Mouse (Mus musculus) midbrain, embryonic 10.5 days (tissue): ENCODE results near the gene Pax9. TPM values are rescaled to one million over a fixed set of nuclear protein-coding genes. Genes with fewer than 3 reads are reported as not detected.

Source experiments
- DNase-seq: peaks from one replicate; pipeline ENCODE4 v3.0.0-alpha.2; 2017; ENCODE audit warnings: low spot score
- H3K27ac ChIP-seq: fragments of 300-500 bp; sonication (generic); replicated peaks from 2 replicates; pipeline ENCODE4 v1.5.1; 2016; ENCODE audit warnings: mild to moderate bottlenecking
- H3K27me3 ChIP-seq: fragments of 300-500 bp; sonication (generic); 2 replicates; pipeline ENCODE4 v1.6.1; 2016; ENCODE audit warnings: low read depth, mild to moderate bottlenecking; ENCODE audit not compliant: poor library complexity, severe bottlenecking
- H3K36me3 ChIP-seq: fragments of 300-500 bp; sonication (generic); 2 replicates; pipeline ENCODE4 v1.6.1; 2016; ENCODE audit warnings: mild to moderate bottlenecking, moderate library complexity
- H3K4me1 ChIP-seq: fragments of 300-500 bp; sonication (generic); 2 replicates; pipeline ENCODE4 v1.6.1; 2016
- H3K4me3 ChIP-seq: fragments of 300-500 bp; sonication (generic); 2 replicates; pipeline ENCODE4 v1.5.1; 2016; ENCODE audit warnings: mild to moderate bottlenecking, moderate library complexity
- H3K9me3 ChIP-seq: fragments of 300-500 bp; sonication (generic); replicated peaks from 2 replicates; pipeline ENCODE4 v1.6.1; 2016; ENCODE audit warnings: mild to moderate bottlenecking
- WGBS: fragments of 180-500 bp; shearing (Covaris S2); methylation state at CpG from one replicate; pipeline ENCODE4 v1.1.7; 2016; 5-methylcytosine and 5-hydroxymethylcytosine counted together
- polyA plus RNA-seq: library from polyadenylated mRNA; unstranded; fragments of >200 nt; fragmentation: Nextera tagmentation; extraction: Ambion mirVana; gene quantifications from 2 replicates; pipeline ENCODE4 v1.2.1, GENCODE M21; 2016

Gene Pax9
- 0.56 and 0.63 TPM in 2 replicates for polyA plus RNA-seq

GRCm38 (mm10) chr12:56691427-56692079 is at the start of gene Pax9:
Gene Pax9 (plus strand): TSS chr12:56691767.
- H3K9me3 ChIP-seq: no peaks in the 10 kb centered on the region
- H3K36me3 ChIP-seq: no peaks in the 10 kb centered on the region
- DNase-seq: peak; percentile 61
- WGBS: under 1% methylated on average over 40 of the region's 40 CpGs
- peaks cover 100% of the 10 kb centered on the region for H3K27me3 ChIP-seq
- peaks cover 51% of the 10 kb centered on the region for H3K4me1 ChIP-seq
- peak within 1 kb of the TSS; percentile 32 for H3K4me3 ChIP-seq
- no peak within 1 kb of the TSS for H3K27ac ChIP-seq

DNA sequence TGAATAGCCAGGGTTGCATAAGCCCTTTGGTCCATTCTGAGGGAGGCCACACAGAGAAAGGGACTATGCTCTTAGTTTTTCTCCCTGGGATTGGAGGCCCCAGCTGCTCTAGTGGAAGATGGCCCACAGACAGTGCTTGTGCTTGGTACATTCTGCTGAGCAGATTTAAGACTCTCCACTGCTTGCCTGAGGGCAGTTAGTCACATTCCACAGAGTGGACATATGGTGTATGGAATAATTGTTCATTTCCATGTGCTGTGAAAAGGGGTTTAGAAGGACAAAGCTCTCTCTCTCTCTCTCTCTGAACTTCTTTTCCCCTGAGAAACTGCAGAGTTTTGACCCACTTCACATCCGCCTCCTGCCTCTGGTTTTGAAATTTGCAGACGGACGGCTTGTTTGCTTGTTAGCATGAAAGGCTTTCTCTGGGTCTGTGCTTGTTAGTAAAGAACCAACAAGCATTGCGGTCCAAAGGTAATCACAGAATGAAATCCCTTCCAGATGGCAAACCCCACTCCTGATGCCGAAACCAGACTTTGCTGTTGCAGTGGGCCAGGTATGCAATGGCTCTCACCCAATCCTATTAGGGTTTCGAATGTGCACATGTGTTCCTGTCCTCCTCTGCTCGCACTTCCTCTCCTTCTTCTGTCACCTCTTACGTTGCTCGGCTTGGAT is 22.0 kb upstream of the Pax9 start:
- no peak for DNase-seq

DNA sequence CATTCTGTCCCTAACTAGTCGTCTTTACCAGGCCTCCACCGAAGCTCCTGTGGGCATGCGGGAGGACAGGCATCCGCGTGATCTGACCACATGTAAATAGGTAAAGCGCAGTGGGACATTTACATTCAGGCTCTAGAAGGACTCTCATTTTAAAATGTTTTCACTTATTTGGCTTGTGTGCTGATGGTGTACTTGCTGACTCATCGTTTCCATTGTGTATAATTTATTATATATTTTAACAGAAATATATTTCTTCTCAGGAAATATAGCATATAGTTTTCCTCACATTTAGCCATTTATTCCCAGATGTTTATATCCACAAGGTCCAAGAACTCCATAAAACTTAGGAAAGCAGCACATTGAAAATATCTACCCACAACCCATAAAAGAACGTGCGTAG is 20.8 kb upstream of the Pax9 start:
- H3K27ac ChIP-seq: no peak overlapping the region
- WGBS: 95% methylated on average over 9 of the region's 9 CpGs
- H3K36me3 ChIP-seq: no peaks in the 10 kb centered on the region
- peaks cover 11% of the 10 kb centered on the region for H3K4me1 ChIP-seq
- H3K9me3 ChIP-seq: no peaks in the 10 kb centered on the region
- H3K4me3 ChIP-seq: no peak overlapping the region
- H3K27me3 ChIP-seq: 0 out of 2 replicates have a peak, but pooled peaks cover 5% of the 10 kb centered on the region
- no peak for DNase-seq

More for the DNA sequence above, 22.0 kb upstream of the Pax9 start:
- Histone ChIP-seq H3K4me1 (peaks cover 11% of the 10 kb centered on the region), H3K27ac (no peak overlapping the region), H3K9me3 (no peaks in the 10 kb centered on the region), H3K27me3 (no peaks in the 10 kb centered on the region), H3K4me3 (no peak overlapping the region), H3K36me3 (no peaks in the 10 kb centered on the region)
- 84% methylated on average over 9 of the region's 9 CpGs for WGBS

- Histone ChIP-seq H3K4me1 (peaks cover 6% of the 10 kb centered on the region), H3K27ac (no peak overlapping the region), H3K9me3 (no peaks in the 10 kb centered on the region), H3K4me3 (no peak overlapping the region), H3K27me3 (peaks cover 41% of the 10 kb centered on the region), H3K36me3 (no peaks in the 10 kb centered on the region)
- no peak for DNase-seq
- 32% methylated on average over 3 of the region's 3 CpGs for WGBS
Measured at GRCm38 (mm10) chr12:56674726-56675125, 16.8 kb upstream of the Pax9 start.

GRCm38 (mm10) chr12:56677620-56678019 is 13.9 kb upstream of the Pax9 start:
- DNase-seq: no peak
- Histone ChIP-seq H3K4me1 (peaks cover 11% of the 10 kb centered on the region), H3K27ac (no peak overlapping the region), H3K4me3 (no peak overlapping the region), H3K9me3 (no peaks in the 10 kb centered on the region), H3K36me3 (no peaks in the 10 kb centered on the region), H3K27me3 (peaks cover 70% of the 10 kb centered on the region)
- 78% methylated on average over 7 of the region's 7 CpGs for WGBS

DNA sequence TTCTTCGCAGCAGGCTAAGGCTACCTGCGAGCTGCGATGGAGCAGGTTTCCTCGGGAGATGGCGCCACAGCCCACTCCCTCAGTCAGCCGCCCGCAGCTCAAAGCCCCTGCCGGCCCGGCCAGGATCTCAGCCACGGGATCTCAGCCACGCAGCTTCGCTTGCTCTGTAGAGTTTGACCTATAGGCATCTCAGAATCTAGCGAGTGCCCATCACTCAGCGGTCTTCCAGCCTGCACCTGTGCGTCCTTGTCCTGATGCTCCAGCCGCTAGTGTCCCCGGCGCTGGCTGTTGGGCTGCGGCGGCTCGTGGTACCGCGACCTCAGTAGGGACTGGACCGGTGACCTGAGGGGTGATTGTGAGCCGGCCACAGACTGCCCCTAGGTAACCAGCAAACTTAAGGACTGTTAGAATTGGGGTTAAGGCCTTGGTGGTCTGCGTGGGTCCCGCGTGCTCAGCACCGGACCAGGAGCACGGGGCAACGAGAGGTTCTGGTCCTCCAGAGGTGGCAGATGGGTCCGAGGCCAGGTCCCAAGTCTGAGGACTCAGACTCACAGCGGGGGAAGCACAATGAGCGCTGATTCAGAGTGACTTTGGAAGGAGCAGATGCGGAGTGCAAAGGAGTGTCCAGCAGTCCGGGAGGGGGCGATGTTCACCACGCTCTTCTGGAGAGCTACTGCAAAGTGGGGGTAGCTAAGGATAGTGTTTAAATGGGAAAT is 10.3 kb upstream of the Pax9 start:
- Histone ChIP-seq H3K4me1 (peaks cover 11% of the 10 kb centered on the region), H3K36me3 (no peaks in the 10 kb centered on the region), H3K27ac (peak overlapping the region; percentile 14; the same call in 1 of the 2 replicates), H3K4me3 (peak overlapping the region; percentile 53), H3K27me3 (peaks cover 97% of the 10 kb centered on the region), H3K9me3 (no peaks in the 10 kb centered on the region)
- DNase-seq: peak; percentile 70
- WGBS: under 1% methylated on average over 38 of the region's 38 CpGs

DNA sequence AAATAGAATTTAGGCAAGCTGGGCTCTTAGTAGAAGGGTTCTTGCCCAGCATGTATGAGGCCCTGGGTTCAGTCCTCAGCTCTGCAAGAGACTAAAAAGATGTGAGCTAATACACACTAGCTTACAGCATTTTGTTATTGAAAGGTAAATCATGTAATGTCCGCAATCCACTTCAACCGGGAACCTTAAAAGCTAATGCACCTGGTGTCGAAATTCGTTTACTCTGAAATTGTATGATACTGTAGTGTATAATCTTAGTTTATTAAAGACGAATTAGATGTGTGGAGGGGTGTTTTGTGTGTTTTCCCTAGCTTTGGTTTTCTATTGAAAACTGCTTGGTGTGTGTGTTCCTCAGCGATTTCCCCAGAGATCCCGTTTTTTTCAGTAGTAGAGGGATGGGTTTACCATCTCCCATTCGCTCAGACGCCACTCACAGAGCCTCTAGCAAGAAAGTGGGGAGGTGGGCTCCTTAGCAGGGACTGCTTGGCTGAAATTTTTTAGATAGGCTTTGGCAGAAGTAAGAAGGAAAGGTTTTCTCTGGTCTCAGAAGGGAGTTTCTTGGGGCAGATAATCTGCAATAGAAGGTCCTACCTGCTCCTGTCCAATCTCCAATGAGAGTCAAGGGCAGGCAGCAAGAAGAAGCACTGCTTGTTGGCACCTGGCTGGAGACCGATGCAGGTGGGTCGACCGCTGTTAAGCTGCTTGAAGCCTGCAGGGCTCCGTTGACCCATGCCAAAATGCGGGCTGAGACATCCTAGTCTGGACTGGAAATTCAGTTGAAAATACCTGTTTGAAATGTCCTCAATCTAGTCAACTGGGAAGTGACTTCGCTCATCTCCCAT is 3.7 kb upstream of the Pax9 start:
- Histone ChIP-seq H3K27ac (no peak overlapping the region), H3K27me3 (peaks cover 100% of the 10 kb centered on the region), H3K4me3 (no peak overlapping the region), H3K4me1 (peaks cover 31% of the 10 kb centered on the region), H3K9me3 (no peaks in the 10 kb centered on the region), H3K36me3 (no peaks in the 10 kb centered on the region)
- peak; percentile 38 for DNase-seq
- 3% methylated on average over 15 of the region's 15 CpGs for WGBS

- H3K27ac ChIP-seq: no peak overlapping the region
- H3K36me3 ChIP-seq: no peaks in the 10 kb centered on the region
- 3% methylated on average over 10 of the region's 10 CpGs for WGBS
- H3K4me3 ChIP-seq: no peak overlapping the region
- H3K27me3 ChIP-seq: peaks cover 100% of the 10 kb centered on the region
- H3K4me1 ChIP-seq: peaks cover 33% of the 10 kb centered on the region
- no peak for DNase-seq
- H3K9me3 ChIP-seq: no peaks in the 10 kb centered on the region
Measured at GRCm38 (mm10) chr12:56688482-56688840, 3.1 kb upstream of the Pax9 start.

GRCm38 (mm10) chr12:56688920-56689319 is 2.6 kb upstream of the Pax9 start:
- DNase-seq: peak; percentile 50

DNA sequence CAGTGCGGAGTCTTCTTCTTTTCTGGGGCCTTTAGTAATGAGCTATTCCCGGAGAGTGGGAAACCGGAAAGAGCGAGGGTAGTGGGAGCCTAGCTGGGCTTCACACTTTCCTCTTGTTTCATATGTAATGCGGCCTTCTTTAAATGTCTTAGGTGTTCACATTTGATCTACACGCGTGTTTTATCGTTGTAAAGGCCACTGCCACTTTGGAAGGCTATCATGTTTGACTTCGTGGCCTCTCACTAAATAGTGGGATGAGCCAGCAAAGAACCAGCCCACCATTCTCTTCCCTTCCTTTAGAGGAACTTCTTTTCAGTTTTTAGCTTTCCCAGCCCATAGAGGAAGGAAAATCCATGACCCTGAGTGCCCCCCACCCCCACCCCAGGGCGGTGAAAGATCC is 2.2 kb upstream of the Pax9 start:
- Histone ChIP-seq H3K27ac (no peak overlapping the region), H3K9me3 (no peaks in the 10 kb centered on the region), H3K4me3 (no peak overlapping the region; the same call in 1 of the 2 replicates), H3K4me1 (peaks cover 33% of the 10 kb centered on the region), H3K36me3 (no peaks in the 10 kb centered on the region), H3K27me3 (peaks cover 100% of the 10 kb centered on the region)
- no peak for DNase-seq
- 2% methylated on average over 10 of the region's 10 CpGs for WGBS

More at GRCm38 (mm10) chr12:56688920-56689319, 2.6 kb upstream of the Pax9 start:
- Histone ChIP-seq H3K4me1 (peaks cover 33% of the 10 kb centered on the region), H3K9me3 (no peaks in the 10 kb centered on the region), H3K27me3 (peaks cover 100% of the 10 kb centered on the region), H3K4me3 (no peak overlapping the region), H3K36me3 (no peaks in the 10 kb centered on the region), H3K27ac (no peak overlapping the region)
- WGBS: 2% methylated on average over 8 of the region's 8 CpGs

GRCm38 (mm10) chr12:56689736-56690135 is 1.8 kb upstream of the Pax9 start:
- no peak overlapping the region; the same call in 1 of the 2 replicates for H3K4me3 ChIP-seq
- H3K36me3 ChIP-seq: no peaks in the 10 kb centered on the region
- H3K4me1 ChIP-seq: peaks cover 33% of the 10 kb centered on the region
- peaks cover 100% of the 10 kb centered on the region for H3K27me3 ChIP-seq
- H3K9me3 ChIP-seq: no peaks in the 10 kb centered on the region
- H3K27ac ChIP-seq: no peak overlapping the region
- peak; percentile 85 for DNase-seq
- under 1% methylated on average over 25 of the region's 25 CpGs for WGBS

DNA sequence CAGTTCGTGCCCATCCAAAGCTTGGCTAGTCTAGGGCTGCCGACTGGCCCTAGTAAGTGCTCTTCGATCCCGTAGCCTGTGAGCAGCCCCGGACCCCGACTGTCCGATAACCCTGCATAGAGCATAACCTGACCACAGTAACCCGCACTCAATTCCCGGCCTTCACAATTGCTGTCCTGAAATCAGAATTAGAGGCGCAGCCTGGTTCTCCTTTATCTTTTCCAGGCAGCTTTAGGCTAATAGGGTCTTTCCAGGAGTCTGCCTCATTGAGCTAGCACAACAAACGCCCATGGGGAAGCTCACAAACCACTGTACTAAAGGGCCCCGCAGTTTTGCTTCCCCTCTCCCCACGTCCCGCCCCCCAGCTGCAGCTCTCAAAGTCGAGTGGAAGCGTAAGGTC is 1.2 kb upstream of the Pax9 start:
- WGBS: 2% methylated on average over 16 of the region's 16 CpGs
- 0 out of 2 replicates have a peak overlapping the region, but pooled peaks have one; percentile 1 for H3K4me3 ChIP-seq
- no peak overlapping the region for H3K27ac ChIP-seq
- peaks cover 40% of the 10 kb centered on the region for H3K4me1 ChIP-seq
- H3K9me3 ChIP-seq: no peaks in the 10 kb centered on the region
- DNase-seq: peak; percentile 55
- H3K27me3 ChIP-seq: peaks cover 100% of the 10 kb centered on the region
- H3K36me3 ChIP-seq: no peaks in the 10 kb centered on the region
